Mouse (Mus musculus) cortical plate, adult 2 months (tissue): ENCODE measurements around the gene Serpinb9. TPM values are rescaled to one million over a fixed set of nuclear protein-coding genes. Genes with fewer than 3 reads are reported as not detected.
"Not testable (repeated sequence)": the region's sequence is repeated elsewhere in the genome, so short reads cannot be mapped to it uniquely, and the experiment has no call there.

ENCODE experiments used
- H3K27ac ChIP-seq: fragments of 200-500 bp; 2 replicates; pipeline ENCODE4 v1.5.1; 2012; ENCODE audit warnings: low read length, control low read depth, inconsistent platforms; ENCODE audit not compliant: insufficient read depth
- H3K4me1 ChIP-seq: fragments of 200-500 bp; 2 replicates; pipeline ENCODE4 v1.6.1; 2011; ENCODE audit warnings: low read length; ENCODE audit not compliant: control insufficient read depth, insufficient read depth
- H3K4me3 ChIP-seq: fragments of 200-500 bp; 2 replicates; pipeline ENCODE4 v1.5.1; 2011; ENCODE audit warnings: mild to moderate bottlenecking, low read length, control low read depth; ENCODE audit not compliant: insufficient read depth
- CTCF ChIP-seq: fragments of 200-500 bp; IDR thresholded peaks from 2 replicates; pipeline ENCODE4 v1.5.1; 2011; ENCODE audit warnings: mild to moderate bottlenecking, control low read depth, low read length; ENCODE audit not compliant: insufficient read depth; ENCODE audit errors: extremely low read depth
- POLR2A ChIP-seq: fragments of 200-500 bp; IDR thresholded peaks from 2 replicates; pipeline ENCODE4 v1.6.1; 2011; ENCODE audit warnings: mild to moderate bottlenecking, low read length, control low read depth; ENCODE audit not compliant: insufficient read depth; ENCODE audit errors: extremely low read depth
- polyA plus RNA-seq: library from polyadenylated mRNA; depleted of rRNA; stranded (reverse); fragments of >200 nt; gene quantifications from 2 replicates; pipeline ENCODE4 v1.2.3, GENCODE M21; 2012; rRNA removed

Gene Serpinb9
- 5.4 and 6.1 TPM in 2 replicates for polyA plus RNA-seq

GRCm38 (mm10) chr13:33002950-33003349 lies at the start of gene Serpinb9:
Gene Serpinb9 (plus strand): TSS chr13:33003250.
- Histone ChIP-seq H3K27ac (peak within 1 kb of the TSS; percentile 82), H3K4me3 (peak within 1 kb of the TSS; percentile 40), H3K4me1 (no peaks in the 10 kb centered on the region; the same call in 1 of the 2 replicates)
- TF ChIP-seq POLR2A = no peak
- TF ChIP-seq CTCF = no peak

GRCm38 (mm10) chr13:32956537-32956936 lies 46.5 kb upstream of the Serpinb9 start:
- TF ChIP-seq POLR2A (no peak), CTCF (no peak)
- no peak overlapping the region for H3K4me3 ChIP-seq
- no peak overlapping the region for H3K27ac ChIP-seq
- H3K4me1 ChIP-seq = no peaks in the 10 kb centered on the region

- TF ChIP-seq CTCF = no peak
- TF ChIP-seq POLR2A = no peak
- Histone ChIP-seq H3K4me3 (no peak overlapping the region), H3K27ac (no peak overlapping the region), H3K4me1 (no peaks in the 10 kb centered on the region)
Observed at GRCm38 (mm10) chr13:32957917-32958316, 45.1 kb upstream of the Serpinb9 start.

GRCm38 (mm10) chr13:32958521-32958920 lies 44.5 kb upstream of the Serpinb9 start:
- H3K27ac ChIP-seq, H3K4me3 ChIP-seq: not testable (repeated sequence)

GRCm38 (mm10) chr13:32963990-32964753 lies 38.9 kb upstream of the Serpinb9 start:
- Histone ChIP-seq H3K4me3 (no peak overlapping the region), H3K4me1 (no peaks in the 10 kb centered on the region), H3K27ac (no peak overlapping the region)
- TF ChIP-seq CTCF (no peak), POLR2A (no peak)

More at GRCm38 (mm10) chr13:32958521-32958920, 44.5 kb upstream of the Serpinb9 start:
- H3K4me1 ChIP-seq = not testable (repeated sequence)

- no peak within 1 kb of the TSS for H3K27ac ChIP-seq
- no peak for TF ChIP-seq CTCF
- no peak for TF ChIP-seq POLR2A
- H3K4me3 ChIP-seq = peak within 1 kb of the TSS; percentile 23
- H3K4me1 ChIP-seq = no peaks in the 10 kb centered on the region
Observed at GRCm38 (mm10) chr13:32964989-32965811, 37.9 kb upstream of the Serpinb9 start, which contains the start of gene Serpinb6b. Gene Serpinb6b (plus strand): TSS chr13:32965209.

- Histone ChIP-seq H3K4me1 (no peaks in the 10 kb centered on the region), H3K4me3 (0 out of 2 replicates have a peak overlapping the region, but pooled peaks have one; percentile 23), H3K27ac (no peak overlapping the region)
- TF ChIP-seq POLR2A (no peak), CTCF (no peak)
Observed at GRCm38 (mm10) chr13:32966116-32966515, 36.9 kb upstream of the Serpinb9 start.

- H3K27ac ChIP-seq = no peak overlapping the region
- no peak for TF ChIP-seq CTCF
- TF ChIP-seq POLR2A = no peak
- no peaks in the 10 kb centered on the region for H3K4me1 ChIP-seq
- no peak overlapping the region for H3K4me3 ChIP-seq
Observed at GRCm38 (mm10) chr13:32967233-32967632, 35.8 kb upstream of the Serpinb9 start.

- Histone ChIP-seq H3K4me1 (no peaks in the 10 kb centered on the region), H3K27ac (no peak overlapping the region), H3K4me3 (no peak overlapping the region)
- no peak for TF ChIP-seq CTCF
- no peak for TF ChIP-seq POLR2A
Observed at GRCm38 (mm10) chr13:32968353-32968984, 34.6 kb upstream of the Serpinb9 start.

GRCm38 (mm10) chr13:32968996-32969640 lies 33.9 kb upstream of the Serpinb9 start:
- Histone ChIP-seq H3K4me3 (no peak overlapping the region), H3K27ac (no peak overlapping the region), H3K4me1 (no peaks in the 10 kb centered on the region)
- TF ChIP-seq CTCF = no peak
- TF ChIP-seq POLR2A = no peak
